Mouse (Mus musculus) frontal cortex, adult (tissue): ENCODE measurements around the gene D7Ertd443e.

Experiments used
- ATAC-seq: cut with Nextera tagmentation; 2 replicates; pipeline ENCODE4 v1.9.2; 2017; ENCODE audit warnings: mild to moderate bottlenecking, moderate library complexity, mixed read lengths; ENCODE audit not compliant: low TSS enrichment

D7Ertd443e gene

GRCm38 (mm10) chr7:134289126-134289525, 96.3 kb downstream of the D7Ertd443e start:
- ATAC-seq: no peak

- ATAC-seq: no peak
Measured at GRCm38 (mm10) chr7:134287570-134288222, 97.8 kb downstream of the D7Ertd443e start.

DNA sequence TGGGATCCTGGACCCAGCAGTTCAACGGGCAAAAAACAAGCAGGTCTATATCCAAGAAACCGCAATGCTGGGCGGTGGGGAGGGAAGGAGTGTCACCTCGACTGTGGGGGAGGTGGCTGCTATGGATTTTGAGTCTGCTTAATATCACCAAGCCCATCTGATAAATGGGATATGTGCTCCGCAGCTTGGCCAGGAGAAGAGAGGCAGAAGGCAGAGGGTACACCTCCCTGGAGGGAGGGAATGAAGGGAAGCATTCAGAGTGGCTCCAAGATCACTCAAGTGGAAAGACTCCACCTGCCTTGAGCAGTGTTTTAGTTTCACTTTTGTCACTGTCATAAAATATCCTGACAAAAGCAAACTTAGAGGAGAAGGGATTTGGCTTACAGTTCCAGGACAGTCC, 112.5 kb downstream of the D7Ertd443e start:
- ATAC-seq: no peak

- ATAC-seq: no peak
Measured at GRCm38 (mm10) chr7:134272421-134272820, 113.0 kb downstream of the D7Ertd443e start.

- no peak for ATAC-seq
Measured at GRCm38 (mm10) chr7:134265783-134266182, 119.7 kb downstream of the D7Ertd443e start.

- ATAC-seq: peak; percentile 70; the same call in 1 of the 2 replicates
Measured at GRCm38 (mm10) chr7:134263146-134263906, 122.1 kb downstream of the D7Ertd443e start.

DNA sequence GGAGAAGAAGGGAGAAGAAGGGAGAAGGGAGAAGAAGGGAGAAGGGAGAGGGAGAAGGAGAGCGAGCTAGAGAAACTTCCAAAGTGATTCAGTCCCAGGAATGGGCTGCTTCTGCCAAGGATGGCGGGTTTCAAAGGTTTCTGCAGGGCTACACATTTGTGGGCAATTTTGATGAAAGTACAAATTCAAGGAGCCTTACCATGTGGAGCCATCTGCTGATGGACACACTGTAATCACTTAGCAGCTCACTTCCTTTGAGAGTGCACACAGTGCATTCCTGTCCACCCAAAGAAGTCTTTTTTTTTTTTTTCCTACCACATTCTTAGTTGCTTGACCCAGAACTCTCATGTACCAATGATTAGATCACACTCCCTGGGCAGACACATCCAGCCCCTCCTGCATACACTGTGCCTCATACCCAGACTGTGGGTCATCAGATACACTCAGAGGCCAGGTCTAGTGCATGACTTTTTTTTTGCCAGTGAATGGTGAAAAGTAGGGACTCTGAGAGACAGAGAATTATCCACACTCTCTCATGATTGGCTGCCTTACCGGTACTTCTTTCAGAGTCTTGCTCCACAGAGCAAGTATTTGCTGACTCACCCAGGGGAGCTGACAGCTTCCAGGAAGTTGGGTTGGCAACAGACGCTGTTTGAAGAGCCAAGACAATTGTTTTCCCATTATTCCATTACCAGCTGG, 124.3 kb downstream of the D7Ertd443e start:
- ATAC-seq: no peak

DNA sequence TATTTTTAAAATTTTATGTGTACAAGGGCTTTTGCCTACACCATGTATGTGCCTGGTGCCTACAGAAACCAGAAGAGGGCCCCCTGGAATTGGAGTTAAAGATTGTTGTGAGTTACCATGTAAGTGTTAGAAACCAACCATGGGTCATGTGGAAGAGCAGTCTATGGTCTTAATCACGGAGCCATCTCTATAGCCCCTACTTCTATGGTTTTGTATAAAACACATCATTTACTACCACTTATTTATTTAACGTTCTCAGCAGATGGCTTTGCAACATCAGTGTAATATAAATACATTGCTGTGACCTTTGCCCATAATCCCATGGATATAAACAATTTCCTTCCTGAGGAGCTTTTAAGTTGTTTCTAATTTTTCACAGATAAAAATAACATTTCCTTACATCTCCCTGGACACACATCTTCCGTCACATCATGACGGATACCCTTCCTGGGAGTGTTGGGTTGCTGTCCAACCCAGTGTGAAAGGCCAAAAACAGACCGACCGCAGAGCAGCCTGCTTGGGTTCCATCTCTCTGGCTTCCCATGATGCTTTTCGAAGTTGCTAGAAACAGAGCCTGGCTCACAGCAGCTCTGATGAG, 135.1 kb downstream of the D7Ertd443e start:
- no peak for ATAC-seq

DNA sequence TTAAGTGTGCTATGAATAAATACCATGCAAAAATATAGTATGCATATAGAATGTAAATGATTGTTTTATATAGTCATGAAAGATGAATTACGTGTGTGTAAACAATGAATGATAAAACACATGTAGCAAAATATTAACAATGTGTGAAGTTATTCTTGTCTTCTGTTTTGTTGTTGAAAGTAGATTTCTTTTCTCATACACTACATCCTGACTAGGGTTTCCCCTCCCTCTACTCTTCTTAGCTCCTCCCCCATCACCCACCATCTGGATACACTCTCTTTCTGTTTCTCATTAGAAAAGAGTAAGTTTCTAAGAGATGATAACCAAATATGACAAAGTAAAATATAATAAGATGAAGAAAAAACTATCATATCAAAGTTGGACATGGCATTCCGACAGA, 137.4 kb downstream of the D7Ertd443e start:
- ATAC-seq: no peak

DNA sequence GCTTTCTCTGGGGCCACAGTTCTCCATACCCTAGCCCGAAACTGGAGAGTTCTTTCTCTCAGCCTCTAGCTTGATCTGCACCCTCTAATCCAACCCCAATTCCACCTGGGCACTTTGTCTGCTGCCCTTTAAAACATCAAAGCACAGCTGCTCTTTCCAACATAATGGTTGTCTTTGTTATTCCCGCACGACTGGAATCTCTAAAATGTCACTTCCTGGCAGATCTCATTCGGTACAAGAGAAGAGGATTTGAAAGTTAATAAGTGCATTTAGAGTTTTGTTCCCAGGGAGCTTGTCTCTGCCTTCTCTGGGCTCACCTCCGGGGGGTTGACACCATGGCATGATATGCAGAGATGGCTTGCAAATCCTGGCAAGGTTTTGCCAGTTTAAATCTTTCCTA, 138.8 kb downstream of the D7Ertd443e start:
- ATAC-seq: no peak

DNA sequence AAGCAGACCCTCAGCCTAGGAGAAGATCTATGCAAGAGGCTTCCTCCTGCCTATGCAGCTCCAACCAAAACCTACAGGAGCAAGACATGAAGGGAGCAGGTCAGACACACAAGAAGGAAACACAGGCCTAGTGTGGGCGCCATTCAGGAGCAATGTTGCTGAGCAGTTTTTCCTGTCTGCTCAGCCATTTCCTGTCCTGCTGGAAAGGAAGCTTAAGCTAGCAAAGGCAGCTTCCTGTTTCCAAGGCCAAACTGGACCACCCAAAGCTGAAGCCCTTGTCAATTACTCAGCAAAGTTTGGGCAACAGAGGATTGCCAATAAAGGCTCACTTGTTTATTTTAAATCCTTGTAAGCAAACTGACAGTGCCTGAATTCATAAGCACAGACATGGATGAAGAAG, 142.7 kb downstream of the D7Ertd443e start:
- no peak for ATAC-seq

DNA sequence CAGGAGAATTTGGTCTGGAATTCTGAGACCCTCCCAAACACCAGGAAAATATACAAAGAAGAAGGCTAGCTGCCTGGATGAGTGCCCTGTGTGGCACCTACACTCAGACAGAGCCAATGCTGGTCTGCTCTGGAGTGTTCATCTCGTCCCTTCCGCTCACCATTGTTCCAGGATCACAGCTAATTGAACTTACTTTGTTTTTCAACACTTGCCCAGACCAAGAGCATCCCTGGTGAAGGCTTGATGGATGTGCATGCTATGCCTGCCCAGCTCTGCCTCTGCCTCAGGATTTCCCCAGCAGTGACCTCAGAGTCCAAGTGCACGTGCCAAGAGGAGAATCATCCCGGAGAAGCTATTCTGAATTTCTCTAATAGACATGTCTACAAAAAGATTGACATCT, 144.2 kb downstream of the D7Ertd443e start:
- no peak for ATAC-seq

DNA sequence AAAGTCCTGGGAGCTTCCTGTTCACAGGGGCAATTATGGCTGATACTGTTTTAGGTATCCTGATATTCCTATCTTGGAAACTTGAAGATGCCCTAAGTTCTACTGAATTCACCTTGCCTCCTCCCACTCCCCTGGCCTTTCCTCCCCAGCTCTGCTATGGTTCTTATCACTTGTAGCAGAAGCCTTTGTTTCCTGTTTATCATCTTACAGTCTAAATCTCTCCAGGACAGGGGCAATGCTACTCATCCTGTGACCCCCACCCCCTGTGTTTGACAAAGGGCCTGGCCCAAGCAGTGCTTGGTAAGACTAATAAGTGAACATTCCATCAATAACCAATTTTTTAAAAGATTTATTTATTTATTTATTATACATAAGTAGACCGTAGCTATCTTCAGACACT, 144.9 kb downstream of the D7Ertd443e start:
- no peak for ATAC-seq

DNA sequence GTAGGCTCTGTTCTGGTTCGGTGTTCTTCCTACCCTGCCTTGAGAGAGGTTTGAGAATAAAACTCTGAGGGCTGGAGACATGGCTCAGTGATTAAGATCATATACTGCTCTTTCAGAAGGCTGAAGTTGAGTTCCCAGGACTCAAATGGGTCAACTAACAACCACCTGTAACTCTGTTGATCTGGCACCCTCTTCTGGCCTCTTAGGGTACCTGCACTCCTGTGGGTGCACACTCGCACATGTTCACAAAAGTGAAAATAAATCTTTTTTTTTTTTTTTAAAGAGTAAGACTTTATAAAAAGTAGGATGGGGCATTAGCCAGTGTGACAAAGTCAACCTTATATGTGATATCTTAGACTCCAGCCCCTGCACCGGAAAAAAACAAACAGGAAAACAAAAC, 146.6 kb downstream of the D7Ertd443e start:
- ATAC-seq: no peak

DNA sequence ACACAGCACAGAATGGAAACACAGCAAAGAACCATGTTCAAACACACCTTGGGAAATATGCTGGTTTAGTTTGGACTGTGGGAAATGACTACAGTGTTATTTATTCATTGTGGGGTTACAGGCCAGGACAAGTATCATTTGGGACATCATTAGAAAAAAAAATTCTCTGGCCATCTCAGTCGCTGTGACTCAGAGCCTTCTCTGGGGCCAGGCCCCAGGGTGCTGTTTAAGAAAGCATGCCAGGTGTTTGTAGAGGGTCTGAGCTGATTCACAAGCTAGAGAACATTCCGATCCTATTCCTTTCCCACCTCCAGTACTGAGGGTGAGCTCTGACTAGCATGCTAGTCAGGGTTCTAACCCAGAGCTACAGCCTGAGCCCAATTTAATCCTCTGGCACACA, 148.1 kb downstream of the D7Ertd443e start:
- no peak for ATAC-seq

- no peak for ATAC-seq
Measured at GRCm38 (mm10) chr7:134236727-134237126, 148.7 kb downstream of the D7Ertd443e start.

DNA sequence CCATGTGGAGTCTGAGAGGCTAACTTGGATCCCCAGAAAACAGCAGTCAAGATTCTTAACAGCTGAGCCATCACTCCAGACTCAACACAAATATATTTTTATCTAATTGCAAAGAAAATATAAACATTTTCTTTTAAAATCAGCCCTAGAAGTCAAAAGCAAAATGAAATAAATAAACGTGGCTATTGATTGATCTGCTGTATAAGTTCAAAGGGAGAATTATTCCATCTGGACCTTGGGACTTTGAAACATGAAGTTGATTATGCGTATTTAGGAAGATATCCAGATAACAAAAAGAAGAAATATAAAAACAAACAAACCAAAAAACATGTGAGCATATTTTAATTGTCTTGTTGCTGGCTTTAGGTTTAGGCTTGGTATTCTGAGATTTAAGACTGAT, 149.9 kb downstream of the D7Ertd443e start:
- no peak for ATAC-seq

GRCm38 (mm10) chr7:134231378-134232346, 153.8 kb downstream of the D7Ertd443e start, which contains the start of gene Adam12:
TSS of gene Adam12 (minus strand) at chr7:134232146.
- ATAC-seq: no peak

- ATAC-seq: no peak
Measured at GRCm38 (mm10) chr7:134230708-134231107, 154.8 kb downstream of the D7Ertd443e start.

- no peak for ATAC-seq
Measured at GRCm38 (mm10) chr7:134229899-134230298, 155.6 kb downstream of the D7Ertd443e start.
